Mouse (Mus musculus): ENCODE results near the gene Tmem183a.

GRCm38 (mm10) chr1:134344005-134344950 is 17.5 kb downstream of the Tmem183a start:
- TF ChIP-seq POLR2A (IDR thresholded peaks at IDR 0.05; ENCODE audit: low read depth, low read length) (no peak), CTCF (IDR thresholded peaks at IDR 0.05; ENCODE audit: extremely low read depth, insufficient read length, insufficient replicate concordance, low read depth, low read length) (no peak)
